Mouse (Mus musculus) lung, embryonic 14.5 days (tissue): ENCODE results near the gene Tmem44. TPM values are rescaled to one million over a fixed set of nuclear protein-coding genes. Genes with fewer than 3 reads are reported as not detected.

ENCODE experiments used
- ATAC-seq: fragments of 200-750 bp; cut with Nextera tagmentation; 2 replicates; pipeline ENCODE4 v1.8.0; 2017; ENCODE audit warnings: mild to moderate bottlenecking, moderate TSS enrichment, moderate library complexity; ENCODE audit not compliant: insufficient read depth
- DNase-seq: peaks from one replicate; pipeline ENCODE4 v3.0.0-alpha.2; 2015
- H3K27ac ChIP-seq: fragments of 300-500 bp; sonication (generic); 2 replicates; pipeline ENCODE4 v1.5.1; 2014; ENCODE audit warnings: low read depth, mild to moderate bottlenecking, moderate library complexity
- H3K27me3 ChIP-seq: fragments of 300-500 bp; sonication (generic); 2 replicates; pipeline ENCODE4 v1.6.1; 2014; ENCODE audit warnings: low read length, control low read depth; ENCODE audit not compliant: insufficient read depth
- H3K36me3 ChIP-seq: fragments of 300-500 bp; sonication (generic); 2 replicates; pipeline ENCODE4 v1.6.1; 2014; ENCODE audit warnings: control low read depth; ENCODE audit not compliant: insufficient read depth
- H3K4me1 ChIP-seq: fragments of 300-500 bp; sonication (generic); 2 replicates; pipeline ENCODE4 v1.6.1; 2014; ENCODE audit warnings: antibody characterized with exemption, control low read depth; ENCODE audit not compliant: insufficient read depth
- H3K4me2 ChIP-seq: fragments of 300-500 bp; sonication (generic); 2 replicates; pipeline ENCODE4 v1.6.1; 2014; ENCODE audit warnings: mild to moderate bottlenecking
- H3K4me3 ChIP-seq: fragments of 300-500 bp; sonication (generic); 2 replicates; pipeline ENCODE4 v1.5.1; 2014; ENCODE audit warnings: low read depth, low read length
- H3K9ac ChIP-seq: fragments of 300-500 bp; sonication (generic); 2 replicates; pipeline ENCODE4 v1.6.1; 2014
- H3K9me3 ChIP-seq: fragments of 300-500 bp; sonication (generic); 2 replicates; pipeline ENCODE4 v1.6.1; 2016; ENCODE audit warnings: low read depth, low read length, control low read depth
- CTCF ChIP-seq: IDR thresholded peaks from 2 replicates; pipeline ENCODE4 v1.5.1; 2016; ENCODE audit warnings: antibody characterized with exemption, low read depth
- WGBS: fragments of 180-500 bp; shearing (Covaris S2); extraction: QIAGEN DNeasy Blood & Tissue Kit; methylation state at CpG from one replicate; pipeline ENCODE4 v1.1.7; 2014; 5-methylcytosine and 5-hydroxymethylcytosine counted together
- polyA plus RNA-seq: library from polyadenylated mRNA; unstranded; fragments of >200 nt; fragmentation: Nextera tagmentation; extraction: Ambion mirVana; gene quantifications from 2 replicates; pipeline ENCODE4 v1.2.1, GENCODE M21; 2014

The Tmem44 gene
- polyA plus RNA-seq, 1 experiment from 2014 or later: 27.1 TPM

GRCm38 (mm10) chr16:30572239-30572638 lies 21.6 kb upstream of the Tmem44 start:
- H3K4me3 ChIP-seq: no peak overlapping the region
- no peak overlapping the region for H3K27ac ChIP-seq
- H3K4me2 ChIP-seq: no peak overlapping the region
- no peaks in the 10 kb centered on the region for H3K4me1 ChIP-seq
- H3K27me3 ChIP-seq: no peaks in the 10 kb centered on the region
- no peak for ATAC-seq
- 57% methylated on average over 4 of the region's 4 CpGs for WGBS
- no peak for DNase-seq
- no peaks in the 10 kb centered on the region for H3K9me3 ChIP-seq
- H3K9ac ChIP-seq: no peak overlapping the region
- peaks cover 97% of the 10 kb centered on the region for H3K36me3 ChIP-seq
- no peak for TF ChIP-seq CTCF

- 91% methylated on average over 5 of the region's 5 CpGs for WGBS
- no peak overlapping the region for H3K27ac ChIP-seq
- H3K9me3 ChIP-seq: no peaks in the 10 kb centered on the region
Observed at GRCm38 (mm10) chr16:30571378-30571777, 20.7 kb upstream of the Tmem44 start.

GRCm38 (mm10) chr16:30570173-30570572 lies 19.5 kb upstream of the Tmem44 start:
- no peaks in the 10 kb centered on the region for H3K9me3 ChIP-seq
- DNase-seq (no peak), ATAC-seq (no peak)
- H3K27me3 ChIP-seq: no peaks in the 10 kb centered on the region
- 87% methylated on average over 4 of the region's 4 CpGs for WGBS
- no peak overlapping the region for H3K4me2 ChIP-seq
- peaks cover 93% of the 10 kb centered on the region for H3K36me3 ChIP-seq
- no peak for TF ChIP-seq CTCF
- no peak overlapping the region for H3K9ac ChIP-seq
- no peak overlapping the region for H3K4me3 ChIP-seq
- H3K4me1 ChIP-seq: no peaks in the 10 kb centered on the region
- H3K27ac ChIP-seq: no peak overlapping the region

More at GRCm38 (mm10) chr16:30571378-30571777, 20.7 kb upstream of the Tmem44 start:
- TF ChIP-seq CTCF: no peak
- H3K36me3 ChIP-seq: peaks cover 98% of the 10 kb centered on the region
- H3K4me3 ChIP-seq: no peak overlapping the region
- ATAC-seq (no peak), DNase-seq (no peak)
- H3K4me2 ChIP-seq: no peak overlapping the region
- no peaks in the 10 kb centered on the region for H3K4me1 ChIP-seq
- no peak overlapping the region for H3K9ac ChIP-seq
- H3K27me3 ChIP-seq: no peaks in the 10 kb centered on the region

DNA sequence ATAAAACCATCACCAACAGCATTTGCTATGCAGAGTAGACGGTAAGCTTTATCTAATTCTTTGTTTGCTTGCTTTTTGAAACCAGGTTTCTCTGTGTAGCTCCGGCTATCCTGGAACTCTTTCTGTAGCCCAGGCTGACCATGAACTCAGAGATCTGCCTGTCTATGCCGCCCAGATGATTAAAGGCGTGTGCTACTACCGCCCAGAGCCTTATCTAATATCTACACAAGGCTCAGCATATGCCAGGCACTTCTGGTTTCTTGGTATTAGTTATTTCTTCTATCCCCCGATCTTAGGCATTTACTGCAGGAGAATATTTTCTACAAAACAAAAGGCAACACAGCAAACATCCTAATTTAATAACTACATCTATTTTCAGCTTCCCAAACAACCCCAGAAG lies 15.0 kb upstream of the Tmem44 start:
- 85% methylated on average over 6 of the region's 6 CpGs for WGBS
- no peaks in the 10 kb centered on the region for H3K4me1 ChIP-seq
- H3K36me3 ChIP-seq: peaks cover 94% of the 10 kb centered on the region
- DNase-seq (no peak), ATAC-seq (no peak)
- TF ChIP-seq CTCF: no peak
- no peaks in the 10 kb centered on the region for H3K27me3 ChIP-seq
- no peak overlapping the region for H3K4me2 ChIP-seq
- H3K9me3 ChIP-seq: no peaks in the 10 kb centered on the region
- no peak overlapping the region for H3K4me3 ChIP-seq
- no peak overlapping the region for H3K9ac ChIP-seq
- no peak overlapping the region for H3K27ac ChIP-seq

GRCm38 (mm10) chr16:30560601-30561000 lies 10.0 kb upstream of the Tmem44 start:
- H3K4me3 ChIP-seq: no peak overlapping the region
- no peak for DNase-seq
- H3K27me3 ChIP-seq: no peaks in the 10 kb centered on the region
- no peak overlapping the region for H3K27ac ChIP-seq
- no peak for ATAC-seq
- H3K9ac ChIP-seq: no peak overlapping the region
- H3K4me2 ChIP-seq: no peak overlapping the region
- H3K4me1 ChIP-seq: no peaks in the 10 kb centered on the region
- no peaks in the 10 kb centered on the region; the same call in 1 of the 2 replicates for H3K9me3 ChIP-seq
- TF ChIP-seq CTCF: no peak
- 86% methylated on average over 4 of the region's 4 CpGs for WGBS
- H3K36me3 ChIP-seq: peaks cover 83% of the 10 kb centered on the region

GRCm38 (mm10) chr16:30559312-30559992 lies 8.8 kb upstream of the Tmem44 start:
- Histone ChIP-seq H3K36me3 (peaks cover 72% of the 10 kb centered on the region), H3K27ac (no peak overlapping the region), H3K9ac (no peak overlapping the region), H3K9me3 (no peaks in the 10 kb centered on the region; the same call in 1 of the 2 replicates), H3K27me3 (no peaks in the 10 kb centered on the region), H3K4me1 (no peaks in the 10 kb centered on the region), H3K4me2 (no peak overlapping the region), H3K4me3 (no peak overlapping the region)
- no peak for TF ChIP-seq CTCF
- no peak for DNase-seq
- 84% methylated on average over 5 of the region's 5 CpGs for WGBS
- no peak for ATAC-seq

GRCm38 (mm10) chr16:30554109-30554508 lies 3.5 kb upstream of the Tmem44 start:
- no peak for TF ChIP-seq CTCF
- H3K27ac ChIP-seq: no peak overlapping the region
- H3K9me3 ChIP-seq: no peaks in the 10 kb centered on the region; the same call in 1 of the 2 replicates
- H3K4me2 ChIP-seq: no peak overlapping the region
- H3K36me3 ChIP-seq: peaks cover 18% of the 10 kb centered on the region
- ATAC-seq (no peak), DNase-seq (no peak)
- H3K27me3 ChIP-seq: no peaks in the 10 kb centered on the region
- 93% methylated on average over 8 of the region's 8 CpGs for WGBS
- H3K4me1 ChIP-seq: peaks cover 11% of the 10 kb centered on the region; the same call in 1 of the 2 replicates
- no peak overlapping the region for H3K4me3 ChIP-seq
- no peak overlapping the region for H3K9ac ChIP-seq
